Mouse (Mus musculus) myocyte (in vitro differentiated cells): ENCODE results near the gene 2900011O08Rik.

Experiments
- CEBPB ChIP-seq: IDR thresholded peaks from 2 replicates; pipeline ENCODE4 v1.6.1; 2011; ENCODE audit warnings: mild to moderate bottlenecking, moderate library complexity; ENCODE audit not compliant: poor library complexity, insufficient read depth, severe bottlenecking
- MAX ChIP-seq: IDR thresholded peaks from one replicate; pipeline ENCODE4 v1.6.1; 2011; ENCODE audit warnings: low read depth, mild to moderate bottlenecking, control low read depth
- MYOD1 ChIP-seq, 3 experiments: IDR thresholded peaks; one replicate each; pipeline ENCODE4 v1.6.1; 2011; ENCODE audit warnings: control low read depth in 2 of 3, low read depth in 2 of 3, mild to moderate bottlenecking in 2 of 3, moderate library complexity in 1 of 3; ENCODE audit not compliant: insufficient read length in 2 of 3, control insufficient read depth in 1 of 3
- POLR2A ChIP-seq: IDR thresholded peaks from one replicate; pipeline ENCODE4 v1.6.1; 2011; ENCODE audit warnings: low read depth, mild to moderate bottlenecking, control low read depth, moderate library complexity; ENCODE audit not compliant: insufficient read length
- REST ChIP-seq: IDR thresholded peaks from one replicate; pipeline ENCODE4 v1.6.1; 2011; ENCODE audit warnings: mild to moderate bottlenecking, control low read depth, moderate library complexity; ENCODE audit not compliant: insufficient read depth, insufficient read length
- SRF ChIP-seq: IDR thresholded peaks from one replicate; pipeline ENCODE4 v1.6.1; 2011; ENCODE audit warnings: low read depth; ENCODE audit not compliant: control insufficient read depth, insufficient read length
- TCF12 ChIP-seq: IDR thresholded peaks from one replicate; pipeline ENCODE4 v1.6.1; 2011; ENCODE audit warnings: mild to moderate bottlenecking, control low read depth; ENCODE audit not compliant: poor library complexity, insufficient read depth, severe bottlenecking
- TCF3 ChIP-seq: IDR thresholded peaks from one replicate; pipeline ENCODE4 v1.6.1; 2011; ENCODE audit warnings: low read depth, control low read depth; ENCODE audit not compliant: insufficient read length
- USF1 ChIP-seq: IDR thresholded peaks from one replicate; pipeline ENCODE4 v1.6.1; 2011; ENCODE audit warnings: low read depth, mild to moderate bottlenecking, control low read depth, moderate library complexity

GRCm38 (mm10) chr16:14055271-14055670, 68.9 kb downstream of the 2900011O08Rik start:
- no peak for TF ChIP-seq MAX
- no peak for TF ChIP-seq POLR2A
- no peak for TF ChIP-seq USF1
- TF ChIP-seq REST = no peak
- no peak for TF ChIP-seq CEBPB
- TF ChIP-seq SRF = no peak
- TF ChIP-seq TCF12 = no peak
- TF ChIP-seq TCF3 = no peak
- no peak for TF ChIP-seq MYOD1 (IDR thresholded peaks at IDR 0.05; ENCODE audit: control insufficient read depth in 1 of 3, insufficient read length in 2 of 3, low read depth in 2 of 3)
